Mouse (Mus musculus) adrenal gland, postnatal 10 days (tissue): ENCODE measurements around the gene Phactr3. TPM values are rescaled to one million over a fixed set of nuclear protein-coding genes. Genes with fewer than 3 reads are reported as not detected.

Source experiments
- DNase-seq: peaks from one replicate; pipeline ENCODE4 v3.0.0; 2021; ENCODE audit warnings: mixed read lengths
- total RNA-seq, 2 experiments: library from RNA; stranded (reverse); gene quantifications; 2 replicates each; pipeline ENCODE4 v1.2.3; 2021

The Phactr3 gene
- total RNA-seq, 2 experiments from 2014 or later = 3.1 to 3.3 TPM

DNA sequence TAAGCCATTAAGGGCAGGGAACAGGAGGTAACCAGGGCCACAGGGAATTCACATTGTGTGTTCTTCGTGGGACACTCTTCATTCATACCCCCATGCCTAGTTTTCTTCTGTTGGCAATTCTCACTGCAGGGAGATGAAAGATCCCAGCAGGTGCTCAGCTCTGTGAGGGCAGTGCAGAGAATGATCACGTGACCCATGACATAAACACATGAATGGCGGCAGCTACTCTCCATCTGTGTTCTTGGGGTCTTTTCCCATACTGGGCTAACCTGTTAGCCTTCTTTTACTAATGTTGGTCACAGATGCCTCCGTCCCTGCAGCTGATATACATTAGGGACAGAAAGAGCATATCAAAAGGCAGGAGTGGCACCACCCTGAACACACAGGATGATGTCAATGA lies 16.9 kb downstream of the Phactr3 start:
- no peak for DNase-seq

- DNase-seq = peak; percentile 63
These were observed 18.7 kb downstream of the Phactr3 start for GRCm38 (mm10) chr2:178137518-178137917.

DNA sequence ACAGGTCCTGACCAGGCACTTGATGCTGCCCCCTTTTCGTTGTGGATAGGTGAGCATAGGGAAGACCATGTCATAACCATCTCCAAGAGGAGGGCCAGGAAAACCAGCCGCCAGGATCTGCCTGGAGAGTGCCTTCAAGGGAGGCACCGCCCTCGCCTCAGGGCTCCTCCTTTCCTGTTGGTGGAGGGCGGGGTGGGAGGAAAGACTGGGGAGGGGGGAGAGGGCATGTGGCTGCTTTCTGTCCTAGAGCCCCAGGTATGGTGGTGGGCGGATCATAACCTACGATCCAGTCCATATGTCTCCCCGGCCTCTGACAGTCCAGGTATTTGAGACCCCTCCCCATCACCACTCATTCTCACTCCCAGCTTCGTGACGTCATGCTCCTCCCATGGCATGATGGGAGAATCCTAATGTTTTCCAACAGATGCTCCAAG lies 22.7 kb downstream of the Phactr3 start:
- no peak for DNase-seq

GRCm38 (mm10) chr2:178142291-178143023 lies 23.7 kb downstream of the Phactr3 start:
- DNase-seq = no peak

DNA sequence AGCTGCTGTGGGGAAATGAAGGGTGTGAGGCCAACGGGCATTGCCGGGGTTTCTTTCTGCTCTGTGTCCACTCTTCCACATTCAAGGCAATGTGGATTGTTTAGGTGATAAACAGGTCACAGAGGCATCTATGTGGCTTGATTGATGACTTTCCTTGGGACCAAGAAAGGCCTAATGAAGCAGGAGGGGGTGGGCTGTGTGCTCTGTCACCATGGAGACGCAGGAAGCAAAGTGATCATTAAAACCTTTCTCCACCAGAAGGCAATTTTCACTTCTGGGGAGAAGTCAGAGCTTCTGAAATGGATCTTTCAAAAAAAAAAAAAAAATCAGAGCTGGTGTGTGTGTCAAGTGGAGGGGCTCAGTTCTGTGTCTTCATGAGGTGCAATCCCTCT lies 24.2 kb downstream of the Phactr3 start:
- no peak for DNase-seq

GRCm38 (mm10) chr2:178143898-178144297 lies 25.1 kb downstream of the Phactr3 start:
- DNase-seq = no peak

DNA sequence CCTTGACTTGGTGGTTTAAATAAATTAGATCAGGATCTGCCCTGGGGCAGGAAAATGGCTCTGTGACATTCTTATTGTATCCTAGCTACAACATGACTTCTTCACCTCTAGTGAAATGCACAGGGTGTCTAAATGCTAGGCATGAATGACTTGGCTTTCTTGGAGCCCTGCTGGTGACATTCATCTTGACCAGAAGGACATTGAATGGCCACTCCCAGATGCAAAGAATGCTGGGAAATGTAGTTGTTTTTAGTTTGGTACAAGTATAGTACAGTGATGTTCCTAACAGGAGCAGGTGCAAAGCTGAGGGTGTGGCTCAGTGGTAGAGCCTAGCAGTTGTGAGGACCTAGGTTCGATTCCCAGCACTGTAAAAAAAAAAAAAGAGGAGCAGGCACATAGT lies 30.5 kb downstream of the Phactr3 start:
- no peak for DNase-seq

DNA sequence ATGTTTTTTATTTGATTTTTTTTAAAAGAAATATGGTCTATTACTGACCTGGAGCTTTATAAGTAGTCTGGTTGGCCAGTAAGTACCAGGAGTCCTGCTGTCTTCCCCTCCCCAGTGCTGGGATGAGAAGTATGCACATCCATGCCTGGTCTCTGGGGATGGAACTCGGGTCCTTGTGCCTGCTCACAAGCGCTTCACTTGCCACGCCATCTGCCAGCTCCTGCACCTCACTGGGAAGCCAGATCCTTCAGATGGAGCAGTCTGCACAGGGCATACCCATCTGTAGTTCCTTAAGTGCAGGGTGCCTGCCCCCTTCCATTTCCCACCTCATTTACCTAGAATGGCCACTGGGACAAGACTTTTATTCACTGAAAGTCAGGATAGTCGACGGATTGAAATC lies 31.9 kb downstream of the Phactr3 start:
- DNase-seq = no peak

DNA sequence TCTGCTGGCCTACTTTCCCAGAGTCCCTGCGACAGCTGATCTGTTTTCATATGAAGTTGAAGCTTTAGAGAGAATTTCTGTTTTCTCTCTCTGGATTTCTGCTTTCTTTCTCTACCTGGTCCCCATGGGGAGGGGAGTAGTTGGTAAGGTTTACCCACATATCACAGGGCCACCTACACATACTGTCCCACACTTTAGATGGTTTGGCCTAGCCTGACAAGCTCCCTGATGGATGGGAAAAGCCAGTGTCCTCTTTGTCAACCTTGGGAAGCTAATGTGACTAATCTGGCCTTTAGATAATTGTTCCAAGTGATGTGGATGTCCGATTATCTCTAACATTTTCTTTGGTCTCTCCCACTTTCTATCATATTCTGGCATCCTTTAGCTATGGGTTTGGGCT lies 34.8 kb downstream of the Phactr3 start:
- peak; percentile 14 for DNase-seq

DNA sequence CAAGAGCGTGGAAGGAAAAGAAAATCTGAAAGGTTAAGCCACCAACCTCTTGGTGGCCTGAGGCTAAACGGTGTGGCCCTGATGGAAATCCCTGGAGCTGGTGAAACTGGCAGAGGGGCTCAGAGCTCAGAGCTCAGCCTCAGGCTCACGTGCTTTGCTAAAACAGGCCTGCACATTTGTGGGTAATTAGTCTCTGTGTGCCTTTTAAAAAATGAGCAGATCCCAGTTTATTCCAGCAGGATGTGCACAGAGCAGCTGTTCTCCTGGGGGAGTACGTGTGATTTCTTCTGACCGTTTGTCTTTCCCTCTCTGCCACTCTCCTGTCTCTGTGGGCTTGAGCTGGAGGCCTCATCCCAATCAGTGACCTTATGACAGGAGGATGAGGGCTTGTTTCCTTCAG lies 35.4 kb downstream of the Phactr3 start:
- no peak for DNase-seq

GRCm38 (mm10) chr2:178154576-178154975 lies 35.8 kb downstream of the Phactr3 start:
- no peak for DNase-seq

- DNase-seq = peak; percentile 43
These were observed 36.6 kb downstream of the Phactr3 start for GRCm38 (mm10) chr2:178155176-178155916.

- no peak for DNase-seq
These were observed 37.1 kb downstream of the Phactr3 start for GRCm38 (mm10) chr2:178155917-178156282.

DNA sequence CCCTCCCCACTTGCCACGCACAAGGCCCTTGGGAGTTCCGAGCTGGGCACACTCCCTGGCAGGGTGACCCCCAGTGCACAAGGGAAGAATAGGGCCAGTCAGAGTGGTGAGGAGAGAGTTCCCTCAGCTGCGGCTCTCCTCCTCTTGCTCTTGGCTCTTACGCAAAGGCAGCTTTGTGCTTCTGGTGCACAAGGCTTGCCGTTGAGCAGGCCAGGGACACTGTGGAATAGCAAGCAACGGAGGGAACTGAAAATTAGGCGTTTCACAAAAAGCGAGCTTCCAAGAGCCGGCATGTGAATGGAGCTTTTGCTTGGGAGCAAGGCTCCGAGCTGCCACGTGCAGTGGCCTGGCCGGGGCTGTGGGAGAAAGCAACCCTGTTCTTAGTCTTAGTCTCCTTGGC lies 40.2 kb downstream of the Phactr3 start:
- peak; percentile 27 for DNase-seq

GRCm38 (mm10) chr2:178163981-178164380 lies 45.2 kb downstream of the Phactr3 start:
- no peak for DNase-seq

DNA sequence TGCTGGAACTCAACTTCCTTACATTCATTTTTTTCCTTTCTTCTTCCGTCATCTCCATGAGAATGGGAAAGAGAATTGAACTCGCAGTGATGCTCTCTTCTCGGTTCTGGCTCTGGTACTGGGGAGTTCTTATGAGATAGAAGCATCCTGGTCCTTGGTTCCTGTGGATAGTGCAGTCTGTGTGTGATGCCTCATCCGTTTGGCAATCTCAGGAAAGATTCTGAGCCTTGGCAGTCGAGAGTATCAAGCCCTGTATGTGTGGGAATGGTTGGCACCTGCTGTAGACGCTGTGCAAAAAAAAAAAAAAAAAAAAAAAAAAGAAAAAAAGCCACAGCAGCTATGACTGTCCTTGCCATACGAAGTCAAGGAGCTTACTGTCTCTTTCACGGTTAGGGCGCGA lies 47.2 kb downstream of the Phactr3 start:
- no peak for DNase-seq

GRCm38 (mm10) chr2:178169983-178170382 lies 51.2 kb downstream of the Phactr3 start:
- DNase-seq = no peak

- no peak for DNase-seq
These were observed 55.2 kb downstream of the Phactr3 start for GRCm38 (mm10) chr2:178173951-178174350.

DNA sequence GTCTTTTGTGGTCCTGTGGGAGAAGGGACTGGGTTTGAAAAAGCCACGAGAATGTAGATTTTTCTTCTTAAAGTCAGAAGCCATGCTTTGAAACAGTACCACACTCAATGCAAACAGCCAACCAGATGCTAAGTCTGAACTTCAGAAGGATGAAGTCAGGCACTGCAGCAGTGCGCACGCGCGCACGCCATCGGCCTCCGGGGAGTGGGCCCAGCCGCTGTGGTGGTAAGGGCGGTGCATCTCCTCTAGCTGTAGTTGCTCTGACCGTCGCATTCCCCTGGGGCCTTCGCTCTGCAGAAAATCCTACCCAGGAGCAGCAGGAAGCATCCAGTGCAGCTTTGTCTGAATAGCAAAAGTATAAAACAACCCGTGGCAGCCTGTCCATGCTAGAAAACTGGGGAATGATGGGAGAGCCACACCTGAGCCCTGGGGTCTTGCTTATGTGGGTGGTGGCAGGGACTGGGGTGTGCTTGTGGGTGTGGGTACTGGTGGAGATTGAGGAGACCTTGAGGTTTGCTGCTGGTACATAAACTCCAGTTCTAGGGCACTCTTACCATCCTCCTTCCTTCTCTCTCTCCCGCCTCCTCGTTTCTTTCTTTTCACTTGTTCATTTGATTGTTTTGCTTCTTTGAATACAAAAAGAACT lies 56.6 kb downstream of the Phactr3 start:
- no peak for DNase-seq

DNA sequence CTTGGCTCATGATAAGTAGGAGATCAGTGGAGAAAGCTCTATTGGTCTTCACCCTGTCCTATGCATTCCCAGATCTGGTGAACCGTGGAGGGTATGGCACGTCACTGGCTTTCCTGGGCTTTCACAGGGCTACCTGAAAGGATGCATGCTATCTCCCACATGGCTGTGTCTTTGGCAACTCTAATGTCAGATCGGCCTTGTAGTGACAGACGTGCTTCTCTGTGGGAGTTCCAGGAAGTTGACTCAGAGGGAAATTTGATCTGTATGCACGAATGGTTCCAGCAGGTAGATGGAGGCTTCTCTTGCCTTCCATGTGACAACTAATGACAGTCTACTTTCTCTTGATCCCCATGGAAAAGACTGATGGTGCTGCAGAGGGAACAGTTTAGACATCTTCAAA lies 65.5 kb downstream of the Phactr3 start:
- no peak for DNase-seq

GRCm38 (mm10) chr2:178184862-178185261 lies 66.1 kb downstream of the Phactr3 start:
- DNase-seq = no peak

GRCm38 (mm10) chr2:178188988-178189387 lies 70.2 kb downstream of the Phactr3 start:
- no peak for DNase-seq

DNA sequence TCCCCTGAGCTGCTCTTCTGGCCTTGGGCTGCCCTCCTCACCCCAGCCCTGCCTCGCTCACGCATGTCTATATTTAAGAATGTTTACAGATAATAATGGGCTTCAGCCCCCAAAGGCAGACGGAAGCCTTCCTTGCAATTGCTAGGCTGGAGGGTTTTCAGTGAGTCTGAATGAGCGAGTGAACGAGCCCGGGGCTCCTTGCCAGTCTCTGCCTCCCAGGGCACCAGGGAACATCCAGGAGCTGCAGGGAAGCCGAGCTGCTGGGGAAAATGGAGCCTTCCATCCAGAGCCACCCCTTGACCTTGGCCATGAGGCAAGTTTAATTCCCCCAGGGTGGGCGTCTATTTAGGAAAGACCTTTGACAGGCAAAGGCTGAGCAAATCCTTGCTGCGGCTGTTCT lies 74.1 kb downstream of the Phactr3 start:
- peak; percentile 28 for DNase-seq
